Mouse (Mus musculus) naive thymus-derived CD4-positive, alpha-beta T cell, adult 5 months (primary cell): Measurements from ENCODE around the gene Fgf13. TPM values are rescaled to one million over a fixed set of nuclear protein-coding genes. Genes with fewer than 3 reads are reported as not detected.

Source experiments
- polyA plus RNA-seq: library from polyadenylated mRNA; unstranded; fragments of 100-300 nt; shearing (Covaris generic); gene quantifications from one replicate; pipeline ENCODE4 v1.2.1, GENCODE M21; 2017

The Fgf13 gene
- polyA plus RNA-seq = 24.0 TPM

DNA sequence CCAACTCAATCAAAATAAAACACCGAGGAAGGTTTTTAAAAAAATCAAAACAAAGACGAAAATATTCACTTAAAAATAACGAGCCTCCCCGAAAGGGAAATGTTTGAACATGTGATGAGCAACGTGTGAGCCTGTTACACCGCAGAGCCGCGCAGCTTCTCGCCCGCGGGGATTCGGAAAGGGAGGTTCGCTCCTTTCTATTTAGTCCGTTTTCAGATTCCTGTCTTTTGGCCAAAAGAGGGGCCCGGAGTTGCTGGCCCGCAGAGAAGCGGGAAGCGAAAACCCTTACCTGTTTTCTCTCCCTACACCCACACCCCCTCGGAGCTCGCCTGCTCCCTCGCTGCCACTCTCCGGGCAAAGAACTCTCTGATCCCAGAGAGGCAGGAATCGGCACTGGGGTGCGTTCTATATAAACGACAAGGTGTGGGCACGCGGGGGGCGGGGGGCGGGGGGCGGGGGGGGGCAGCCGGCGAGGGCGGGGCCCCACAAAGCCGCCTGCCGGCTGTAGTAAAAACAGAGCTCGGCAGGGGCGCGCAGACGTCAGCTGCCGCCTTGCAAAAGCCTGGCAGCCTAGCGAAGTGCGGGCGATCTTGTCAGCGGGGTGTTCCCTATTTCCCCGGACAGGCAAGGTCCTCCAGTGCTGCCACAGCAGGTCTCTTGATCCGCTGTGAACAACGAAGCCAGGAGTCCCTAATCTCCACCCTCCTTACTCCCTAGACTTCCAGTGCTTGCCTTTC is at the start of gene Fgf13:
Gene Fgf13 (minus strand): TSS at position 377 of the 737 bp plus-strand sequence.

